Mouse (Mus musculus) midbrain, postnatal 0 days (tissue): ENCODE results near the gene Ppp1r12a. TPM values are rescaled to one million over a fixed set of nuclear protein-coding genes. Genes with fewer than 3 reads are reported as not detected.

Source experiments
- ATAC-seq: fragments of 200-750 bp; cut with Nextera tagmentation; 2 replicates; pipeline ENCODE4 v1.8.0; 2017; ENCODE audit warnings: moderate number of reproducible peaks, mild to moderate bottlenecking, moderate TSS enrichment, moderate library complexity; ENCODE audit not compliant: low FRiP score
- DNase-seq: peaks from one replicate; pipeline ENCODE4 v3.0.0-alpha.2; 2015; ENCODE audit warnings: low spot score
- H3K27ac ChIP-seq: fragments of 300-500 bp; sonication (generic); 2 replicates; pipeline ENCODE4 v1.5.1; 2014; ENCODE audit warnings: low read depth, mild to moderate bottlenecking, low read length, mixed read lengths
- H3K27me3 ChIP-seq: fragments of 300-500 bp; sonication (generic); 2 replicates; pipeline ENCODE4 v1.6.1; 2014; ENCODE audit warnings: low read length, control low read depth, mixed read lengths; ENCODE audit not compliant: insufficient read depth
- H3K36me3 ChIP-seq: fragments of 300-500 bp; sonication (generic); 2 replicates; pipeline ENCODE4 v1.6.1; 2014; ENCODE audit warnings: low read length, control low read depth, mixed read lengths; ENCODE audit not compliant: insufficient read depth
- H3K4me1 ChIP-seq: fragments of 300-500 bp; sonication (generic); 2 replicates; pipeline ENCODE4 v1.6.1; 2014; ENCODE audit warnings: mild to moderate bottlenecking, control low read depth, antibody characterized with exemption, low read length, mixed read lengths; ENCODE audit not compliant: insufficient read depth
- H3K4me2 ChIP-seq: fragments of 300-500 bp; sonication (generic); 2 replicates; pipeline ENCODE4 v1.6.1; 2014; ENCODE audit warnings: low read depth, mild to moderate bottlenecking, low read length, mixed read lengths; ENCODE audit not compliant: poor library complexity, severe bottlenecking
- H3K4me3 ChIP-seq: fragments of 300-500 bp; sonication (generic); 2 replicates; pipeline ENCODE4 v1.5.1; 2014; ENCODE audit warnings: low read depth, mild to moderate bottlenecking, low read length, moderate library complexity
- H3K9ac ChIP-seq: fragments of 300-500 bp; sonication (generic); replicated peaks from 2 replicates; pipeline ENCODE4 v1.6.1; 2014; ENCODE audit warnings: mild to moderate bottlenecking, low read length, moderate library complexity, mixed read lengths; ENCODE audit not compliant: poor library complexity, severe bottlenecking
- H3K9me3 ChIP-seq: fragments of 300-500 bp; sonication (generic); 2 replicates; pipeline ENCODE4 v1.6.1; 2016; ENCODE audit warnings: low read length, control low read depth
- CTCF ChIP-seq: IDR thresholded peaks from 2 replicates; pipeline ENCODE4 v1.5.1; 2016; ENCODE audit warnings: antibody characterized with exemption, mild to moderate bottlenecking
- WGBS: fragments of 180-500 bp; shearing (Covaris S2); extraction: QIAGEN DNeasy Blood & Tissue Kit; methylation state at CpG from one replicate; pipeline ENCODE4 v1.1.7; 2014; 5-methylcytosine and 5-hydroxymethylcytosine counted together
- polyA plus RNA-seq: library from polyadenylated mRNA; unstranded; fragments of >200 nt; fragmentation: Nextera tagmentation; extraction: Ambion mirVana; gene quantifications from 2 replicates; pipeline ENCODE4 v1.2.1, GENCODE M21; 2015
- total RNA-seq: library from RNA; depleted of rRNA; stranded (reverse); fragments of >200 nt; gene quantifications from 2 replicates; pipeline ENCODE4 v1.2.3, GENCODE M21; 2014

The Ppp1r12a gene
- total and polyA plus RNA-seq, 2 experiments from 2014 or later = 52.0 to 71.7 TPM

GRCm38 (mm10) chr10:108282351-108282750 is 120.4 kb downstream of the Ppp1r12a start:
- WGBS = 94% methylated on average over 6 of the region's 6 CpGs
- H3K36me3 ChIP-seq = peaks cover 8% of the 10 kb centered on the region; the same call in 1 of the 2 replicates
- no peak for TF ChIP-seq CTCF

DNA sequence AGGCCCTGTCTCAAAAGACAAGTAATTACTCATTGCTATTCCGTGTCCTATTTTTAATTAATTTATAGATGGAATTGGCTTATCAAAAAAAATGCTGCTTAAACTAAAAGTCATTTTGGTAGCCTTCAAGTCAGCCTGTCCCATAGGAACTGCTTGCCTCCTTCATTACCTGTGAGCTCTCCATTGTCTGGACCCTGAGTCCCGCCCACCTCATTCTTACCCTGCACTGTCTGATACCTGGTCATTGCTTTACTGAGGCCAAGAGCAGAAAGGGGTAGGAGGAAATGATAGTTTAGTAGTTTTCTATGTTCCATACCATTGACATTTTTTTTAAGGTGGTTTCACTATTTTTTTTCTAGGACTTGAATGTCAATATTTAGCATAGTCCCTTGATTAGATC is 121.4 kb downstream of the Ppp1r12a start:
- Histone ChIP-seq H3K4me3 (no peak overlapping the region), H3K9me3 (no peaks in the 10 kb centered on the region), H3K9ac (no peak overlapping the region), H3K36me3 (peaks cover 6% of the 10 kb centered on the region; the same call in 1 of the 2 replicates), H3K4me1 (no peaks in the 10 kb centered on the region), H3K27me3 (no peaks in the 10 kb centered on the region), H3K4me2 (no peak overlapping the region), H3K27ac (no peak overlapping the region)
- DNase-seq = no peak
- no peak for TF ChIP-seq CTCF
- 90% methylated on average over 2 of the region's 2 CpGs for WGBS
- ATAC-seq = no peak

More at GRCm38 (mm10) chr10:108282351-108282750, 120.4 kb downstream of the Ppp1r12a start:
- Histone ChIP-seq H3K9ac (no peak overlapping the region), H3K4me3 (no peak overlapping the region), H3K4me1 (no peaks in the 10 kb centered on the region), H3K27ac (no peak overlapping the region), H3K9me3 (no peaks in the 10 kb centered on the region), H3K4me2 (no peak overlapping the region), H3K27me3 (no peaks in the 10 kb centered on the region)
- DNase-seq = no peak
- ATAC-seq = no peak

DNA sequence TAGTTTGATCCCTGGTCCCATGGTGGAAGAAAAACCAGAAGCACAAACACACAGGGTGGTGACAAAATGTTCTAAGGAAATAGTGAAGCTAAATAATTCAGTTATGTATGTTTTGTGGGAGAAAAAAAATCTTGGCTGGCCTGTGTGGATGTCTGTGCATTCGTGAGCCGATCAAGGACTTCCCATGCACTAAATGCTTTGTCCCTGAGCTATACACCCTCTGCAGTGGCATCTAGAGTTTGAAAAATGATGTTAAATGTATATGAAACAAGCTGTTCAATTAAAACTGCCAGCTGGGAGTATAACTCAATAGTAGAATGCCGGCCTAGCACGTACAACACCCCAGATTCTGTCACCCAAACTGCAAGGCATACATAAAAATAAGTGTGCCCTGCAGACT is 121.8 kb downstream of the Ppp1r12a start:
- ATAC-seq (no peak), DNase-seq (no peak)
- no peaks in the 10 kb centered on the region for H3K9me3 ChIP-seq
- no peak for TF ChIP-seq CTCF
- no peak overlapping the region for H3K9ac ChIP-seq
- 89% methylated on average over 4 of the region's 4 CpGs for WGBS
- H3K36me3 ChIP-seq = peaks cover 6% of the 10 kb centered on the region; the same call in 1 of the 2 replicates
- no peaks in the 10 kb centered on the region for H3K4me1 ChIP-seq
- H3K27me3 ChIP-seq = no peaks in the 10 kb centered on the region
- H3K27ac ChIP-seq = no peak overlapping the region
- no peak overlapping the region for H3K4me2 ChIP-seq
- no peak overlapping the region for H3K4me3 ChIP-seq

DNA sequence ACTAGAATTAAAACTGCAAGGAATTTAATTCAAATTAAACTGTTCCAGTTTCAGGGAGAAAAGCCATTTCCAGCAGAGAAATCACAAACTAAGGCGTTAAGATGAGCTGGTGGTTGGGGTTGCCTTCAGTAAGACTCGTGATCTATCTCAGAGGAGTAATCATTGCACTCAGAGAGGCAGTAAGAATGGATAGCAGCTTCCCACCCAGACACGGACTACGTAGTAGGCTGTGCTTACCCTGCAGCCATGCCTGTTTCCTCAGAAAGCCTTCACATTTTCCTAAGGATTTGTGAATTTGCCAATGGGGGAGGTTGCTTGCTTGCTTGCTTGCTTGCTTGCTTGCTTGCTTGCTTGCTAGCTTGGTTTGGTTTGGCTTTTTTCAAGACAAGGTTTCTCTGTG is 122.5 kb downstream of the Ppp1r12a start:
- TF ChIP-seq CTCF = no peak
- no peak overlapping the region for H3K27ac ChIP-seq
- no peaks in the 10 kb centered on the region for H3K4me1 ChIP-seq
- H3K4me3 ChIP-seq = no peak overlapping the region
- DNase-seq = no peak
- no peaks in the 10 kb centered on the region for H3K27me3 ChIP-seq
- H3K4me2 ChIP-seq = no peak overlapping the region
- ATAC-seq = no peak
- WGBS = 78% methylated on average over 4 of the region's 4 CpGs
- H3K36me3 ChIP-seq = peaks cover 6% of the 10 kb centered on the region; the same call in 1 of the 2 replicates
- no peaks in the 10 kb centered on the region for H3K9me3 ChIP-seq
- no peak overlapping the region for H3K9ac ChIP-seq

DNA sequence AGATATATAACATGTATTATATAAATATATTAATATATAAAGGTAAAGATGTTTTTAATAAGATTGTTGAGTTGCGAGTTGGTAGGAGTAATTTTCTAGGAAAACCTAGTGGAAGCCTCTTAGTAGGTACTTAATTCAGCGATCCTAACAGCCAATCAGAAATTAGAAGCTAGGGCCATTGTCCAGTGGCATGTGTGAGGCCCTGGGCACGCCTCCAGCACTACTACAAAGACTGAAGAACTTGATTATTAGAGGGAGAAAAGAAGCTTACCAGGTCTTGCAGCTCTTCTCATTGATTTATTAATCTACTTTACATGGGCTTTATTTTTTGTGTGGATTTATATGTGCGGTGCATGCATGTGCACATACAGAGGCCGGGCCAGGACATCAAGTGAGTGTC is 123.0 kb downstream of the Ppp1r12a start:
- Histone ChIP-seq H3K4me3 (no peak overlapping the region), H3K9me3 (no peaks in the 10 kb centered on the region), H3K27me3 (no peaks in the 10 kb centered on the region), H3K36me3 (peaks cover 5% of the 10 kb centered on the region; the same call in 1 of the 2 replicates), H3K4me2 (no peak overlapping the region), H3K4me1 (no peaks in the 10 kb centered on the region), H3K9ac (no peak overlapping the region), H3K27ac (no peak overlapping the region)
- ATAC-seq (no peak), DNase-seq (no peak)
- no peak for TF ChIP-seq CTCF
- 73% methylated on average over 5 of the region's 5 CpGs for WGBS

DNA sequence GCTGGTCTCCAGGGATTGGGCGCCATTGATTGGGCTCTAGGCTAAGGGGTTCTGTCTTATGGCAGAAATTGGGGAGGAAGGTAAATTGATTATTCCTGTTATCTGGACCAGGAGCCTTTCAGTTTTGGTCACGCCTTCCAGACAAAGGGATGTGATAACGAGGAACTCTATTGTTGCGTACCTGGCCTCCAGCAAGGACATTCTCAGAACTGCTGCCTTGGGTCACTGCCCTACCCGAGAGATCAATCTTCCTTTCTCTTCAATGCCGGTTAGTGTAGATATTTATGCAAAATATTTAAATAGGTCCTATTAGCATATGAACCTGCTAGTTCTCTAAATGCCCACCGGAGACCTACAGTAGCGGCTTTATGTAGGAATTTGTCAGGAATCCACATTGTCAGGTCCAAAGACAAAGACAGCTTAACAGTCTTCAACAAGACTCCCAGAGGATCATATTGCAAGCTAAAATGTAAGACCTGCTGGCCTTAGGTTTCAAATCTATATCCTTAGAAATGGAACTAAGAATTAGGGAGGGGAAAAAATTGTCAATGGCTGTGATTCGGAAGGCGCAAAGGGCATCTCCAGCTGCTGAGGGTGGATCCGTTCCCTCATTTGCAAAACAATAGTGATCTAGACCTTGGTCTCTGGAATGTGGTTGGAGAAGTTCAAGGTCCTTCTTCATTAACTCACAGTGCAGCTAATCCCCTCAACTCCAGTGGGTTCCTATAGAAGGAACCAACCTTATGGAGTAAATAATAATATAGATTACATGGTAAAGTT is 124.9 kb downstream of the Ppp1r12a start:
- WGBS = 61% methylated on average over 11 of the region's 11 CpGs
- ATAC-seq = no peak
- TF ChIP-seq CTCF = no peak

More for the DNA sequence above, 124.9 kb downstream of the Ppp1r12a start:
- Histone ChIP-seq H3K9me3 (no peaks in the 10 kb centered on the region), H3K4me3 (no peak overlapping the region), H3K27ac (no peak overlapping the region), H3K4me1 (no peaks in the 10 kb centered on the region), H3K27me3 (no peaks in the 10 kb centered on the region), H3K4me2 (no peak overlapping the region), H3K36me3 (no peaks in the 10 kb centered on the region), H3K9ac (no peak overlapping the region)
- DNase-seq = no peak
